Mouse (Mus musculus): ENCODE measurements around the gene Olfr3.

The Olfr3 gene

GRCm38 (mm10) chr2:36816932-36817331 is at the start of gene Olfr3:
Gene Olfr3 (minus strand): TSS chr2:36817032.
- no peak for DNase-seq (ENCODE audit: low read depth, low spot score)

GRCm38 (mm10) chr2:36862560-36862959 is 45.7 kb upstream of the Olfr3 start, which contains the start of gene Olfr351:
Gene Olfr351 (minus strand): TSS chr2:36862660.
- DNase-seq (ENCODE audit: low read depth, low spot score): no peak

DNA sequence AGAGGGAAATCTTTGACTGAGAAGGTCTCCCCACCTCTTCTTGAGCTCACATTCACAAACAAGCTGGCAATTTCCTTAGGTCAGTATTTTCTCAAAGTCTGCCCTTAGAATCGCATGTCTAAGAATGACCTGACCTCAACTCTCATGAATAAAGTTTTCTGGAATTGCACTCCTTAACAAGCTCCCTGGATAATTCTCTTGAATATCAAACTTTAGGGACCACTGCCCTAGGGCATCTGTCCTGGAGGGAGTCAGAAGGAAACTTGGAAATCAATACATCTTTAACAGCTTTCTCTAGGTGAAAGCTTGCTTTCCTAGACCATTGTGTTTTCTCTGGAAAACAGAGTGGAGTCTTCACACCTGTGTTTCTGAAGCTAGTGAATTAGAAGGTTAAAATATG is 29.2 kb upstream of the Olfr3 start, which contains the start of gene Olfr350:
Olfr350 (plus strand) TSS at position 301 of the 400 bp plus-strand sequence.
- no peak for DNase-seq (ENCODE audit: low read depth, low spot score)

DNA sequence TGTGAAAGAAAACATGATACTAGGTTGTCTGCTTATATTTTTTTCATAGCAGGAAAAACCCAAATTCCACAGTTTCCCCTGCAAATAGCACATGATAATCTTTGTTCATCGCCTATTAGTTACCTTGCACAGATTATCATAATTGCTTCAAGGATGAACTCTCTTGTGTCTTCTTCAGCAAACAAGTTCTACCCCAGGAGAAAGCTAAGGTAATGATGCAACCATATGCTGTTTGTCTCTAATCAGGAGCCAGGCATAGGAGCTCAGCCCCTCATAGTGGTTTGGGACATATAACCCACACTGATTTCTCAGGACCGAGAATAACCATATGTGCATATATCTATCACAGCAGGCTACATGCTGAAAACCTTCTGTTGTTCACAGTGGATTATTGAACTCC is 26.6 kb downstream of the Olfr3 start, which contains the start of gene Olfr50:
Olfr50 (plus strand) TSS at position 301 of the 400 bp plus-strand sequence.
- DNase-seq (ENCODE audit: low read depth, low spot score): no peak

GRCm38 (mm10) chr2:36783976-36784375 is 32.9 kb downstream of the Olfr3 start, which contains the start of gene Olfr348:
Gene Olfr348 (plus strand): TSS chr2:36784276.
- no peak for DNase-seq (ENCODE audit: low read depth, low spot score)

All from WW6 (cell line).